ENCODE assay signal across 8 mouse cellular contexts in the genomic region with DNA sequence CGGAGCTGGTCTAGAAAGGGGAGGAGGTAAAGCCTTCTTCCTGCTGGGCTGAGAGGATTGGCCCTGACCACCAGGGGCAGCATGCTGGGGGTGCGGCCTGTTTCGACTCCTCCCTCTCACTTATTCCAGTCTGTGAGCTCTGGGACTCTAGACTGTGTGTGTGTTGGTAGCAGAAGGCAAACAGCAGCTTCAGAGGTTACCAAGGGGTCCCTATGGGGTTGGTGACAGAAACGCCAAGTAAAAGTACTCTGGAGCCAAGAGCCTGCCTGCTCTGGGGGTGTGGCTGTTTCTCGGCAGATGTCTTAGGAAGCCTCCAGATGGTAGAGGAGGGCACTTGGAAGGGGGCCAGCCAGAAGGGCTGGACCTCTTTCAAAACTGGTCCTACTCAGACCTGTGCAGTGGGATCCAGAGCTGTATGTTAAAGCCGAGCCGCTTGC. TPM values are rescaled to one million over a fixed set of nuclear protein-coding genes. Genes with fewer than 3 reads are reported as not detected.
DNase-seq lines count a peak whose midpoint lies in the region; ATAC-seq lines count a peak whose summit lies in the region.

No protein-coding gene starts in this region.

- WGBS in heart, embryonic 14.5 days: 38% methylated on average over 7 of the region's 7 CpGs
- 30% methylated on average over 7 of the region's 7 CpGs for WGBS in limb, embryonic 15.5 days
- 26% methylated on average over 7 of the region's 7 CpGs for WGBS in midbrain, embryonic 15.5 days

- H3K4me3 ChIP-seq in heart, embryonic 14.5 days (ENCODE audit: control insufficient read depth in 1 of 2, insufficient read depth in 1 of 2, low read depth in 1 of 2, low read length in 2 of 2): no peak overlapping the region
- no peak overlapping the region for H3K4me3 ChIP-seq in limb, embryonic 15.5 days
- no peak overlapping the region for H3K4me3 ChIP-seq in midbrain, embryonic 15.5 days

- DNase-seq in ovary, postnatal 36 days (ENCODE audit: low spot score): peak; percentile 32
- DNase-seq in ovary, postnatal 10 days (ENCODE audit: low spot score): no peak
- DNase-seq in cerebellum, adult 9-11 months: peak; percentile 25
- no peak for DNase-seq in T-cell, adult 2 months (ENCODE audit: low spot score)

- H3K4me1 ChIP-seq in heart, embryonic 14.5 days (ENCODE audit: control insufficient read depth in 2 of 2, insufficient read depth in 2 of 2, low read length in 2 of 2): peaks cover 21 to 31% of the 10 kb centered on the region in 2 experiments
- H3K4me1 ChIP-seq in limb, embryonic 15.5 days: peaks cover 7% of the 10 kb centered on the region
- H3K4me1 ChIP-seq in midbrain, embryonic 15.5 days: peaks cover 20% of the 10 kb centered on the region

- peak overlapping the region; percentile 24; the same call in 1 of the 2 replicates for H3K4me2 ChIP-seq in heart, embryonic 14.5 days (ENCODE audit: low read length)
- no peak overlapping the region for H3K4me2 ChIP-seq in limb, embryonic 15.5 days
- H3K4me2 ChIP-seq in midbrain, embryonic 15.5 days: no peak overlapping the region

- H3K27me3 ChIP-seq in heart, embryonic 14.5 days (ENCODE audit: control insufficient read depth, insufficient read depth, low read length): no peaks in the 10 kb centered on the region
- H3K27me3 ChIP-seq in limb, embryonic 15.5 days: no peaks in the 10 kb centered on the region
- no peaks in the 10 kb centered on the region for H3K27me3 ChIP-seq in midbrain, embryonic 15.5 days (replicated peaks)

- no peaks in the 10 kb centered on the region for H3K36me3 ChIP-seq in heart, embryonic 14.5 days (ENCODE audit: control insufficient read depth, insufficient read depth, low read length)
- no peaks in the 10 kb centered on the region for H3K36me3 ChIP-seq in limb, embryonic 15.5 days
- H3K36me3 ChIP-seq in midbrain, embryonic 15.5 days (replicated peaks): no peaks in the 10 kb centered on the region

- peak; percentile 49; the same call in 1 of the 2 replicates for ATAC-seq in heart, embryonic 14.5 days (ENCODE audit: insufficient number of reproducible peaks, insufficient read depth, low FRiP score, low read depth)
- ATAC-seq in limb, embryonic 15.5 days (ENCODE audit: insufficient number of reproducible peaks, low FRiP score, low TSS enrichment, low read depth): peak; percentile 58
- peak; percentile 71; the same call in 1 of the 2 replicates for ATAC-seq in midbrain, embryonic 15.5 days (replicated peaks)
- no peak for ATAC-seq in inflammation-experienced regulatory T-cells, adult 6 months

- H3K9me3 ChIP-seq in heart, embryonic 14.5 days (ENCODE audit: control insufficient read depth, low read length): no peaks in the 10 kb centered on the region
- no peaks in the 10 kb centered on the region for H3K9me3 ChIP-seq in limb, embryonic 15.5 days
- no peaks in the 10 kb centered on the region for H3K9me3 ChIP-seq in midbrain, embryonic 15.5 days

- no peak overlapping the region for H3K27ac ChIP-seq in heart, embryonic 14.5 days (replicated peaks in 1 of 2; ENCODE audit: control insufficient read depth in 1 of 2, insufficient read depth in 1 of 2, low read depth in 2 of 2, low read length in 2 of 2)
- no peak overlapping the region for H3K27ac ChIP-seq in limb, embryonic 15.5 days
- H3K27ac ChIP-seq in midbrain, embryonic 15.5 days: no peak overlapping the region

- H3K9ac ChIP-seq in heart, embryonic 14.5 days (ENCODE audit: low read length): no peak overlapping the region
- no peak overlapping the region for H3K9ac ChIP-seq in limb, embryonic 15.5 days
- H3K9ac ChIP-seq in midbrain, embryonic 15.5 days: no peak overlapping the region

RNA-seq across cellular contexts. Expression of a gene that starts 15.3 kb away (rescaled TPM):
- polyA plus RNA-seq in heart, embryonic 14.5 days (2014; fragmentation: Nextera tagmentation; extraction: Ambion mirVana): 3.1 and 6.2 TPM in 2 replicates
- polyA plus RNA-seq in limb, embryonic 15.5 days (2015; fragmentation: Nextera tagmentation; extraction: Ambion mirVana): 6.3 and 6.6 TPM in 2 replicates
- 2.2 and 2.6 TPM in 2 replicates for polyA plus RNA-seq in midbrain, embryonic 15.5 days (2015; fragmentation: Nextera tagmentation; extraction: Ambion mirVana)
- 1 to 10 TPM; 2.4 to 5.4 (median 2.8) TPM for polyA plus RNA-seq in inflammation-experienced regulatory T-cells, adult 6 months (2017; shearing (Covaris generic))

RNA-seq across cellular contexts. Expression of a gene that starts 48.9 kb away (rescaled TPM):
- 215 and 228 TPM in 2 replicates for polyA plus RNA-seq in heart, embryonic 14.5 days (2014; fragmentation: Nextera tagmentation; extraction: Ambion mirVana)
- 271 and 274 TPM in 2 replicates for polyA plus RNA-seq in limb, embryonic 15.5 days (2015; fragmentation: Nextera tagmentation; extraction: Ambion mirVana)
- polyA plus RNA-seq in midbrain, embryonic 15.5 days (2015; fragmentation: Nextera tagmentation; extraction: Ambion mirVana): 333 and 344 TPM in 2 replicates
- 100 to 1,000 TPM; 480 to 854 (median 552) TPM for polyA plus RNA-seq in inflammation-experienced regulatory T-cells, adult 6 months (2017; shearing (Covaris generic))

RNA-seq across cellular contexts. Expression of a gene that starts 49.1 kb away (rescaled TPM):
- 66.8 and 72.0 TPM in 2 replicates for polyA plus RNA-seq in heart, embryonic 14.5 days (2014; fragmentation: Nextera tagmentation; extraction: Ambion mirVana)
- 42.8 and 46.6 TPM in 2 replicates for polyA plus RNA-seq in limb, embryonic 15.5 days (2015; fragmentation: Nextera tagmentation; extraction: Ambion mirVana)
- polyA plus RNA-seq in midbrain, embryonic 15.5 days (2015; fragmentation: Nextera tagmentation; extraction: Ambion mirVana): 14.9 and 15.7 TPM in 2 replicates
- under 1 TPM in 2 of 3 experiments, not detected in 1; 0.74 to 0.94 TPM for polyA plus RNA-seq in inflammation-experienced regulatory T-cells, adult 6 months (2017; shearing (Covaris generic))

Comparison
In these comparisons a context has a peak if more than half of its experiments do, and no peak if none do; other contexts are left out.
1. DNase-seq: peak in ovary, postnatal 36 days (single experiment) and cerebellum, adult 9-11 months (single experiment); none in ovary, postnatal 10 days (single experiment) and T-cell, adult 2 months (single experiment).